Mouse (Mus musculus): ENCODE measurements at regions not wholly inside any gene's neighbourhood (a gene's known extent, or its start where the extent isn't known, plus 50 kb on each side); places are given as distances from the start of the nearest gene placed in this dataset.

GRCm38 (mm10) chr2:30525295-30525694 is 51.3 kb upstream of the Ier5l start:
- no peak for DNase-seq (ENCODE audit: low read depth, low spot score)

DNA sequence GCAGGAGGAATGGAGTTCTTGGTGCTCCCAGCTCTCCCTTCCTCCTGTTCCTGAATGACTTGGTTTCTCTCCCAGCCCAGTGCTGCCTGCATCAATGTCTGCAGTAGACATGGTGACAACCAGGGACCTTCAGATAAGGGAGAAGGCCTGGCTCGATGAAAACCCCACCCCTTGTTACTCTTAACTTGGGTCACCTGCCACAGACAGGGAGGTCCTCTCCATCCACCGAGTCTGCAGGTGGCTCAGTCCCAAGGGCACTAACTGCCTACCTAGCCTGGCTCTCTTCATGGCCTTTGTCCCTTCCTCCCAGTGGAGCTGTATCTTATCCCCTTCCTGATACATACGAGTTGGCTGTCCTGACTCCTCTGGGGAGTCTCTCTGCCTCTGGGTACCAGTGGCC is 51.8 kb upstream of the Ier5l start:
- DNase-seq (ENCODE audit: low read depth, low spot score): no peak

- DNase-seq (ENCODE audit: low read depth, low spot score): no peak
These were observed 53.5 kb upstream of the Ier5l start for GRCm38 (mm10) chr2:30527495-30527894.

- DNase-seq (ENCODE audit: low read depth, low spot score): peak; percentile 54
These were observed 58.9 kb upstream of the Ier5l start for GRCm38 (mm10) chr2:30532948-30533347.

DNA sequence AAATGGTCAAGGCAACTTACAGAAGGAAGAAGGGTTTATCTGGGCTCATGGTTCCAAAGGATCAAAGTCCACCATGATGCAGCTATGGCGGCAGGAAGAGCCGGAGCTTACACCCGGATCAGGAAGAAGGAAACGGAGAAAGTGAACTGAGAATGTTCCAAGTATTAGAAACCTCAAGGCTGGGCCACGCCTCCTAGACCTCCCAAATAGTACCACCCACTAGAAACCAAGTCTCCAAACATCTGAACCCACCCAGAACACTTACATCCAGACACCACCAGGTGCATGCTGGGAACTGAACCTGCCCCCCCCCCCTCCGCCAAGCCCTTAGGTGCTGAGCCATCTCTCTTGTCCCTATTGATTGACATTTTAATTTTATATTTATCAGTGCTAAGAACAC is 59.3 kb upstream of the Ier5l start:
- DNase-seq (ENCODE audit: low read depth, low spot score): peak; percentile 53

GRCm38 (mm10) chr2:30534485-30534884 is 60.4 kb upstream of the Cstad start:
- peak; percentile 39 for DNase-seq (ENCODE audit: low read depth, low spot score)

DNA sequence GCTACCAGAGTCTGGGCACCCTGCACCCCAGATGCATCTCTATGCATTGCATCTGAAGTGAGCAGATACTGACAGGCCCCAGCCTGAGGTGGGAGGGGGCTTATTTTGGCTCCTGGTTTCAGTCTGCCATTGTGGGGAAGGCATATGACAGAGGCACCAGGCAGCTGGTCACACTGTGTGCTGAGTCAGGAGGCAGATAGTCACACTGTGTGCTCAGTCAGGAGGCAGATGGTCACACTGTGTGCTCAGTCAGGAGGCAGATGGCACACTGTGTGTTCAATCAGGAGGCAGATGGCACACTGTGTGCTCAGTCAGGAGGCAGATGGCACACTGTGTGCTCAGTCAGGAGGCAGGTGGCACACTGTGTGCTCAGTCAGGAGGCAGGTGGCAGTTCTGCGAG is 55.5 kb upstream of the Cstad start:
- no peak for DNase-seq (ENCODE audit: low read depth, low spot score)

DNA sequence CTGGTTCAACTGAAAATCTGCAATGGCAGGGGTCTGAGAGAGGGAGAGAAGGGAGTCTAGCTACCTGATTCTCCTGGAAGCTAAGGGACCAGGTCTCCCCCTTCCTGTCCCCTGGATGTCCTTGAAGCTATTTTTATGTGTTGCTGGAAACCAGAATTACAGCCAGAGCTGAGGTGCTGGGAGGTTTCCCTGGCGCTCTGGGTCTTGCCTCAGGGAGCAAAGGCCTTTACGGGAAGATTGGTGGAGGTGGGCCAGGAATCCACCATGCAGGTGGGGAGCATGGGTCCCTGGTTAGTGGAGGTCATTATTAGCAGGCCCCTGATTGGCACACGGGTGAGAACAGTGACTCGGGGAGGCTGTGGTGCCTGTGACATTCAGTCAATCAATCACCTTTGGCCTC is 53.3 kb upstream of the Cstad start:
- no peak for DNase-seq (ENCODE audit: low read depth, low spot score)

- peak; percentile 93 for DNase-seq (ENCODE audit: low read depth, low spot score)
These were observed 49.9 kb upstream of the Cstad start for GRCm38 (mm10) chr2:30544782-30545435.

Measured in ZHBTc4 (cell line).